Mouse (Mus musculus) midbrain, postnatal 0 days (tissue): ENCODE data around the gene Utp20. TPM values are rescaled to one million over a fixed set of nuclear protein-coding genes. Genes with fewer than 3 reads are reported as not detected.
A peak's percentile ranks its signal among the peaks of the same experiment; 100 is the strongest.

Experiments used
- ATAC-seq: fragments of 200-750 bp; cut with Nextera tagmentation; 2 replicates; pipeline ENCODE4 v1.8.0; 2017; ENCODE audit warnings: moderate number of reproducible peaks, mild to moderate bottlenecking, moderate TSS enrichment, moderate library complexity; ENCODE audit not compliant: low FRiP score
- DNase-seq: peaks from one replicate; pipeline ENCODE4 v3.0.0-alpha.2; 2015; ENCODE audit warnings: low spot score
- H3K27ac ChIP-seq: fragments of 300-500 bp; sonication (generic); 2 replicates; pipeline ENCODE4 v1.5.1; 2014; ENCODE audit warnings: low read depth, mild to moderate bottlenecking, low read length, mixed read lengths
- H3K27me3 ChIP-seq: fragments of 300-500 bp; sonication (generic); 2 replicates; pipeline ENCODE4 v1.6.1; 2014; ENCODE audit warnings: low read length, control low read depth, mixed read lengths; ENCODE audit not compliant: insufficient read depth
- H3K36me3 ChIP-seq: fragments of 300-500 bp; sonication (generic); 2 replicates; pipeline ENCODE4 v1.6.1; 2014; ENCODE audit warnings: low read length, control low read depth, mixed read lengths; ENCODE audit not compliant: insufficient read depth
- H3K4me1 ChIP-seq: fragments of 300-500 bp; sonication (generic); 2 replicates; pipeline ENCODE4 v1.6.1; 2014; ENCODE audit warnings: mild to moderate bottlenecking, control low read depth, antibody characterized with exemption, low read length, mixed read lengths; ENCODE audit not compliant: insufficient read depth
- H3K4me2 ChIP-seq: fragments of 300-500 bp; sonication (generic); 2 replicates; pipeline ENCODE4 v1.6.1; 2014; ENCODE audit warnings: low read depth, mild to moderate bottlenecking, low read length, mixed read lengths; ENCODE audit not compliant: poor library complexity, severe bottlenecking
- H3K4me3 ChIP-seq: fragments of 300-500 bp; sonication (generic); 2 replicates; pipeline ENCODE4 v1.5.1; 2014; ENCODE audit warnings: low read depth, mild to moderate bottlenecking, low read length, moderate library complexity
- H3K9ac ChIP-seq: fragments of 300-500 bp; sonication (generic); replicated peaks from 2 replicates; pipeline ENCODE4 v1.6.1; 2014; ENCODE audit warnings: mild to moderate bottlenecking, low read length, moderate library complexity, mixed read lengths; ENCODE audit not compliant: poor library complexity, severe bottlenecking
- H3K9me3 ChIP-seq: fragments of 300-500 bp; sonication (generic); 2 replicates; pipeline ENCODE4 v1.6.1; 2016; ENCODE audit warnings: low read length, control low read depth
- CTCF ChIP-seq: IDR thresholded peaks from 2 replicates; pipeline ENCODE4 v1.5.1; 2016; ENCODE audit warnings: antibody characterized with exemption, mild to moderate bottlenecking
- whole genome bisulfite sequencing: fragments of 180-500 bp; shearing (Covaris S2); extraction: QIAGEN DNeasy Blood & Tissue Kit; methylation state at CpG from one replicate; pipeline ENCODE4 v1.1.7; 2014; 5-methylcytosine and 5-hydroxymethylcytosine counted together
- polyA plus RNA-seq: library from polyadenylated mRNA; unstranded; fragments of >200 nt; fragmentation: Nextera tagmentation; extraction: Ambion mirVana; gene quantifications from 2 replicates; pipeline ENCODE4 v1.2.1, GENCODE M21; 2015
- total RNA-seq: library from RNA; depleted of rRNA; stranded (reverse); fragments of >200 nt; gene quantifications from 2 replicates; pipeline ENCODE4 v1.2.3, GENCODE M21; 2014; rRNA removed

Utp20 gene
- 8.8 and 11.8 TPM in 2 replicates for total RNA-seq
- polyA plus RNA-seq: 4.3 and 5.1 TPM in 2 replicates

DNA sequence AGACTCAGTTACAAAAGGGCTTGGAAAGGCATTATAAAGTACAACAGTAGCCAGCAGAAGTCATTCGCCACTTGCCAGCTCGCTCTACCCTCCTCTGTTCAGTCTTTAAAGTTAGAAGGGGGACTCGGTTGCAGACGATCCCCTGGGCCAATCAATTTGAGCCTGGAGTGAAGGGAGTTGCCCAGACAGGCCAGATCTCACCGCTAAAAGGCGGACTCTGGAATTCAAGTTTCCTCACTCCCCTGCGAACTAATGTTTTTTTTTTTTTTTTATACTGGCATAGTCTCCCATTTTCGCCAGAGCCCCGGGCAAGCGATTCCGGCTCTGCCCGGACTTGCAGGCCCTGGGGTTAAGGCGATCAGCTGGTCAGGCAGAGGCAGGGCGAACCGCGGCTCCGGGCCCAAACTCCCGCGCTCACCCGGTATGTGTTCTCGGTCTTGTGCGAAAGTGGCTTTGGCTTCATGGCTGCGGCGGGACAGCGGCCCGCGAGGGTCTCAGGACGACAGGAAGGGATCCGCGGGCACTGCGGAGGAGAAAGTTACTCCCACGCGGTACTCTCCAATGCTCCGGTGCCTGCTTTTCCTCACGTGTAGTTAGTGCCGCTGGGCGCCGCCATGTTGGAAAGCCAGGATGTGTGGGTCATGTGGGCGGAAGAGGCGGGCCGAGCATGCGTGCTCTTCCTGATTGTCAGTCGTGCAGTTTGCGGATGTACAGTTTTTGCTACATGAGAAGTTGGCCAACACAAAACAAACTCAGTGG, at the start of gene Utp20:
Gene Utp20 (minus strand): TSS at position 617 of the 759 bp plus-strand sequence.
- Histone ChIP-seq H3K27ac (no peak within 1 kb of the TSS), H3K9me3 (no peaks in the 10 kb centered on the region), H3K4me1 (peaks cover 8% of the 10 kb centered on the region), H3K27me3 (no peaks in the 10 kb centered on the region), H3K4me3 (peak within 1 kb of the TSS; percentile 73), H3K36me3 (peaks cover 8% of the 10 kb centered on the region; the same call in 1 of the 2 replicates), H3K9ac (peak within 1 kb of the TSS; percentile 37; the same call in 1 of the 2 replicates), H3K4me2 (peak within 1 kb of the TSS; percentile 73)
- no peak for TF ChIP-seq CTCF
- under 1% methylated on average over 44 of the region's 44 CpGs for WGBS
- ATAC-seq: peak; percentile 99
- peak; percentile 90 for DNase-seq

- Histone ChIP-seq H3K9me3 (no peaks in the 10 kb centered on the region), H3K27ac (no peak overlapping the region), H3K4me2 (no peak overlapping the region), H3K4me3 (no peak overlapping the region), H3K36me3 (no peaks in the 10 kb centered on the region), H3K27me3 (no peaks in the 10 kb centered on the region), H3K9ac (no peak overlapping the region), H3K4me1 (no peaks in the 10 kb centered on the region)
- 76% methylated on average over 5 of the region's 5 CpGs for WGBS
- TF ChIP-seq CTCF: no peak
- DNase-seq (no peak), ATAC-seq (no peak)
Measured at GRCm38 (mm10) chr10:88874870-88875269, 48.3 kb upstream of the Utp20 start.

DNA sequence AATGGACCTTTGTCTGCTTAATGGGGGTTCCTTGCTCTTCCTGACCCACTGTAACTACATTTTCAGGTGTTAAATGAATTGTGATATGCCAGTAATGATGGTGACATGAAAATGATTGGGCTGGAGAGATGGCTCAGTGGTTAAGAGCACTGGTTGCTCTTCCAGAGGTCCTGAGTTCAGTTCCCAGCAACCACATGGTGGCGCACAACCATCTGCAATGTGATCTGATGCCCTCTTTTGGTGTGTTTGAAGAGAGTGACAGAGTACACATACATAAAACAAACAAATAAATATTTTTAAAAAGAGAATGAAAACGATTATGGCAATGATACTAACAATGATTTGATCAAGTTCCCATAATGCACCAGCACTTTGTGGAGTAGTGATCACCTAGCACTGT, 39.4 kb upstream of the Utp20 start:
- no peaks in the 10 kb centered on the region for H3K9me3 ChIP-seq
- H3K27ac ChIP-seq: no peak overlapping the region
- no peak overlapping the region for H3K4me3 ChIP-seq
- ATAC-seq: no peak
- DNase-seq: no peak
- H3K27me3 ChIP-seq: no peaks in the 10 kb centered on the region
- H3K9ac ChIP-seq: no peak overlapping the region
- no peak overlapping the region for H3K4me2 ChIP-seq
- WGBS: 66% methylated on average over 2 of the region's 2 CpGs
- TF ChIP-seq CTCF: peak; percentile 12; the same call in 1 of the 2 replicates
- H3K36me3 ChIP-seq: no peaks in the 10 kb centered on the region
- no peaks in the 10 kb centered on the region for H3K4me1 ChIP-seq

GRCm38 (mm10) chr10:88862293-88862692, 35.7 kb upstream of the Utp20 start:
- TF ChIP-seq CTCF: no peak
- Histone ChIP-seq H3K27ac (no peak overlapping the region), H3K9me3 (no peaks in the 10 kb centered on the region), H3K4me3 (no peak overlapping the region), H3K4me2 (no peak overlapping the region), H3K27me3 (no peaks in the 10 kb centered on the region), H3K36me3 (no peaks in the 10 kb centered on the region), H3K9ac (no peak overlapping the region), H3K4me1 (no peaks in the 10 kb centered on the region)
- no peak for ATAC-seq
- no peak for DNase-seq
- WGBS: 87% methylated on average over 5 of the region's 5 CpGs

DNA sequence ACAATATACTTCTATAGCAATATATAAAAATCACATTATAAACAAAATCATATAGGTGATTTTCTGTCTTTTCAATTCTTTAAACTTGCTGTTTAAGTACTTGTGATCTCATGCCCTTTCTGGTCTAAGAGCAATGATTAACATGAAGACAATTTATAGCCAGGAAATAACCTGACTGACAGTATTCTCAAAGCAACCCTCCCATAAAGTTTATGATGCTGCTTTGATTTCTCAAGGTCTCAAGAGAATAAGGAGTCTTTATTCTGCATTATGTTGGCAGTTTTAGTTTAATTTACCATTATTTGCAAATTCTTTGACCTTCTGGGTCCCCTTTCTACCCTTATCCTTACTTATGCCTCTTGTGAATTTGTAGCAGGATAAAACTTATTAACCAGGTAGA, 34.8 kb upstream of the Utp20 start:
- Histone ChIP-seq H3K4me3 (no peak overlapping the region), H3K9me3 (no peaks in the 10 kb centered on the region), H3K9ac (no peak overlapping the region), H3K27ac (no peak overlapping the region), H3K36me3 (no peaks in the 10 kb centered on the region), H3K4me1 (no peaks in the 10 kb centered on the region), H3K4me2 (no peak overlapping the region), H3K27me3 (no peaks in the 10 kb centered on the region)
- TF ChIP-seq CTCF: no peak
- no peak for ATAC-seq
- DNase-seq: no peak

- TF ChIP-seq CTCF: no peak
- Histone ChIP-seq H3K9me3 (no peaks in the 10 kb centered on the region), H3K27me3 (no peaks in the 10 kb centered on the region), H3K27ac (no peak overlapping the region), H3K4me2 (no peak overlapping the region), H3K4me1 (no peaks in the 10 kb centered on the region), H3K9ac (no peak overlapping the region), H3K4me3 (no peak overlapping the region), H3K36me3 (no peaks in the 10 kb centered on the region)
- no peak for ATAC-seq
- DNase-seq: no peak
- WGBS: 84% methylated on average over 3 of the region's 3 CpGs
Measured at GRCm38 (mm10) chr10:88860911-88861310, 34.3 kb upstream of the Utp20 start.
